Mouse (Mus musculus): ENCODE measurements at regions not wholly inside any gene's neighbourhood (a gene's known extent, or its start where the extent isn't known, plus 50 kb on each side); places are given as distances from the start of the nearest gene placed in this dataset.

DNA sequence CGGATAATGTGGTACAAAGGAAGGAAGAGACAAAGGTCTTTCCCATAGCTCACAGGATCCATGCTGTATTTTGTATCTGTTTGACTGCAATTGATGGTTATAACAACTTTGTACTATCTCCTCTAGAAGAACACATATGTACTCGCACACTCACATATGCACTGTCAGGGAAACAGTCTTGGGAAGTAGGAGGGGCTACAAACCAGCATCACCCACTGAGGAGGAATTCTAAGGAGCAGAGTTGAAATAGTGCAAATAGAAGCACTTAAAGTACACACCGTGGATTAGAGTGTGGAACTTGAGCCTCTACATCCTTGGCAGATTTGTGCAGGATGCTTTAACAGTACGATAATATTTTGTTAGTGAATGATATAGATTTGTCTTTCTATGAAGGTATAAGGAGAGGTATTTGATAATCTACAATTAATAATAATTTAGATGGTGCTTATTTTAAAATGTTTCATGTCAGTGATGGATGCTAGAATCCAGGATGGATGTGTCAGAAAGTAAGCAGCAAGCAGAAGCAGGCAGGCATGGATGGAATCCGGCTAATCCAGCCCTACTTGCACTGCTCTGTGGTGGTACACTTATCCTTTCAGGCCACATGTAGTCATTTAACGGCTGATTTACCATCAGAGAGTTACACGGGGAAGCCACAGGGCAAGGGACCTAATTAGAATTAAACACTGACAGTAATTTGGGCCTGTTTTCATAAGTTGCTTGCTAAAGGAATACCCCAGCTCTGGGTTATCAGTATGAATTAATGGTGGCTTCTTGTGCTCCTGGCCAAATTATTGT is 223.3 kb downstream of the Cetn3 start:
- Histone ChIP-seq H3K4me2 (ENCODE audit: low read depth) (no peak overlapping the region), H3K36me3 (ENCODE audit: control insufficient read depth, insufficient read depth) (no peaks in the 10 kb centered on the region), H3K4me3 (no peak overlapping the region), H3ac (ENCODE audit: control insufficient read depth, insufficient read length) (no peak overlapping the region), H3K27me3 (ENCODE audit: control insufficient read depth, insufficient read depth, insufficient read length) (no peaks in the 10 kb centered on the region), H3K79me2 (ENCODE audit: control insufficient read depth, insufficient read depth) (no peaks in the 10 kb centered on the region)
- TF ChIP-seq POLR2A (IDR thresholded peaks at IDR 0.05; ENCODE audit: insufficient read length, low read depth) = no peak
- no peak for TF ChIP-seq SRF (IDR thresholded peaks at IDR 0.05; ENCODE audit: control insufficient read depth, insufficient read length, low read depth)
- TF ChIP-seq CEBPB (IDR thresholded peaks at IDR 0.05; ENCODE audit: insufficient read depth, poor library complexity, severe bottlenecking) = no peak
- no peak for TF ChIP-seq MYOG (IDR thresholded peaks at IDR 0.05; ENCODE audit: control insufficient read depth in 1 of 3, insufficient read depth in 1 of 3, insufficient read length in 2 of 3, low read depth in 2 of 3)
- no peak for TF ChIP-seq MAX (IDR thresholded peaks at IDR 0.05; ENCODE audit: low read depth)
- TF ChIP-seq MYOD1 (IDR thresholded peaks at IDR 0.05; ENCODE audit: control insufficient read depth in 1 of 3, insufficient read length in 2 of 3, low read depth in 2 of 3) = no peak
- TF ChIP-seq REST (IDR thresholded peaks at IDR 0.05; ENCODE audit: insufficient read depth, insufficient read length) = no peak
- no peak for TF ChIP-seq USF1 (IDR thresholded peaks at IDR 0.05; ENCODE audit: low read depth)
- TF ChIP-seq TCF12 (IDR thresholded peaks at IDR 0.05; ENCODE audit: insufficient read depth, poor library complexity, severe bottlenecking) = no peak
- no peak for TF ChIP-seq TCF3 (IDR thresholded peaks at IDR 0.05; ENCODE audit: insufficient read length, low read depth)
- TF ChIP-seq E2F4 (IDR thresholded peaks at IDR 0.05; ENCODE audit: insufficient read depth) = no peak
- TF ChIP-seq POLR2AphosphoS2 (IDR thresholded peaks at IDR 0.05; ENCODE audit: insufficient read length, low read depth) = no peak

DNA sequence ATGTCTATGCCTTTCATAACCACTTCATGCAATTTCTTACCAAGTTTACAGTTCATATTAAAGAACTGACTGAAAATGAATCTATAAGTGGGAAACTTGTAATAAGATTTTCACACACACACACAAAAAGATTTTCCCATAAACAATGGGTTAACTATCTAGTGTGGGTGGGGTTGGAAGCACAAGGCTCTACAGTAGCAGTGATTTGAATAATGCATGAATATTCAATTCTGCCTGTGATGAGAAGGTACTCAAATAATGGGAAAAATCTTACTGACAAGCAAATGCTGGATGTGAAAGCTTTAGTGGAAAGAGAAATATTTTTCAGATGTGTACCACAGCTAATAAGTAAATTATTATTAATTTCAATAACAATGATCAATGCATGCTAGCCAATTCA is 224.3 kb downstream of the Cetn3 start:
- Histone ChIP-seq H3K4me3 (no peak overlapping the region), H3K4me2 (ENCODE audit: low read depth) (no peak overlapping the region), H3K79me2 (ENCODE audit: control insufficient read depth, insufficient read depth) (no peaks in the 10 kb centered on the region), H3K27me3 (ENCODE audit: control insufficient read depth, insufficient read depth, insufficient read length) (no peaks in the 10 kb centered on the region), H3ac (ENCODE audit: control insufficient read depth, insufficient read length) (no peak overlapping the region), H3K36me3 (ENCODE audit: control insufficient read depth, insufficient read depth) (no peaks in the 10 kb centered on the region)
- TF ChIP-seq MYOD1 (IDR thresholded peaks at IDR 0.05; ENCODE audit: control insufficient read depth in 1 of 3, insufficient read length in 2 of 3, low read depth in 2 of 3) (no peak), MYOG (IDR thresholded peaks at IDR 0.05; ENCODE audit: control insufficient read depth in 1 of 3, insufficient read depth in 1 of 3, insufficient read length in 2 of 3, low read depth in 2 of 3) (no peak), CEBPB (IDR thresholded peaks at IDR 0.05; ENCODE audit: insufficient read depth, poor library complexity, severe bottlenecking) (no peak), TCF3 (IDR thresholded peaks at IDR 0.05; ENCODE audit: insufficient read length, low read depth) (no peak), E2F4 (IDR thresholded peaks at IDR 0.05; ENCODE audit: insufficient read depth) (no peak), REST (IDR thresholded peaks at IDR 0.05; ENCODE audit: insufficient read depth, insufficient read length) (no peak), POLR2A (IDR thresholded peaks at IDR 0.05; ENCODE audit: insufficient read length, low read depth) (no peak), POLR2AphosphoS2 (IDR thresholded peaks at IDR 0.05; ENCODE audit: insufficient read length, low read depth) (no peak), USF1 (IDR thresholded peaks at IDR 0.05; ENCODE audit: low read depth) (no peak), SRF (IDR thresholded peaks at IDR 0.05; ENCODE audit: control insufficient read depth, insufficient read length, low read depth) (no peak), TCF12 (IDR thresholded peaks at IDR 0.05; ENCODE audit: insufficient read depth, poor library complexity, severe bottlenecking) (no peak), MAX (IDR thresholded peaks at IDR 0.05; ENCODE audit: low read depth) (no peak)

DNA sequence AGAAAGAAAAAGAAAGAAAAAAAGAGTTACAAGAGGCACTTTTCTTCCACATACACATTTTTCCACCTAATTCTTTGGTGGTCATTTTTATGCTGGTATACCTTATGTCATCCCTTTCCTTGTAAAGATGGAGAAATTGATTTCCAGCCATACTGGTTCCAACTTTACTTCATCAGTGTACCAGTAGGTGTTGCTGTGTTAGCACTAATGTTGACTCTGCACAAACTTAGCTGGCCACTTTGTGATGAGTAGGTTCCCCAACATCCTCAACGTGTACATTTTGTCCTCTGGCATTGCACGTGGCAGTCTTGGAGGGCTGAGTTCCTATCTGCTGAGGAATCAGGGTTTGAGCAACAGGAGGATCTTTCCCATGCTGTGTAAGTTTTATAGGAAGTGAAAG is 256.7 kb downstream of the Cetn3 start:
- Histone ChIP-seq H3K79me2 (ENCODE audit: control insufficient read depth, insufficient read depth) (no peaks in the 10 kb centered on the region), H3K27me3 (ENCODE audit: control insufficient read depth, insufficient read depth, insufficient read length) (no peaks in the 10 kb centered on the region), H3K36me3 (ENCODE audit: control insufficient read depth, insufficient read depth) (no peaks in the 10 kb centered on the region), H3ac (ENCODE audit: control insufficient read depth, insufficient read length) (no peak overlapping the region), H3K4me2 (ENCODE audit: low read depth) (no peak overlapping the region), H3K4me3 (no peak overlapping the region)
- TF ChIP-seq SRF (IDR thresholded peaks at IDR 0.05; ENCODE audit: control insufficient read depth, insufficient read length, low read depth) (no peak), POLR2AphosphoS2 (IDR thresholded peaks at IDR 0.05; ENCODE audit: insufficient read length, low read depth) (no peak), USF1 (IDR thresholded peaks at IDR 0.05; ENCODE audit: low read depth) (no peak), E2F4 (IDR thresholded peaks at IDR 0.05; ENCODE audit: insufficient read depth) (no peak), MAX (IDR thresholded peaks at IDR 0.05; ENCODE audit: low read depth) (no peak), TCF3 (IDR thresholded peaks at IDR 0.05; ENCODE audit: insufficient read length, low read depth) (no peak), MYOG (IDR thresholded peaks at IDR 0.05; ENCODE audit: control insufficient read depth in 1 of 3, insufficient read depth in 1 of 3, insufficient read length in 2 of 3, low read depth in 2 of 3) (no peak), POLR2A (IDR thresholded peaks at IDR 0.05; ENCODE audit: insufficient read length, low read depth) (no peak), MYOD1 (IDR thresholded peaks at IDR 0.05; ENCODE audit: control insufficient read depth in 1 of 3, insufficient read length in 2 of 3, low read depth in 2 of 3) (no peak), CEBPB (IDR thresholded peaks at IDR 0.05; ENCODE audit: insufficient read depth, poor library complexity, severe bottlenecking) (no peak), TCF12 (IDR thresholded peaks at IDR 0.05; ENCODE audit: insufficient read depth, poor library complexity, severe bottlenecking) (no peak), REST (IDR thresholded peaks at IDR 0.05; ENCODE audit: insufficient read depth, insufficient read length) (no peak)

DNA sequence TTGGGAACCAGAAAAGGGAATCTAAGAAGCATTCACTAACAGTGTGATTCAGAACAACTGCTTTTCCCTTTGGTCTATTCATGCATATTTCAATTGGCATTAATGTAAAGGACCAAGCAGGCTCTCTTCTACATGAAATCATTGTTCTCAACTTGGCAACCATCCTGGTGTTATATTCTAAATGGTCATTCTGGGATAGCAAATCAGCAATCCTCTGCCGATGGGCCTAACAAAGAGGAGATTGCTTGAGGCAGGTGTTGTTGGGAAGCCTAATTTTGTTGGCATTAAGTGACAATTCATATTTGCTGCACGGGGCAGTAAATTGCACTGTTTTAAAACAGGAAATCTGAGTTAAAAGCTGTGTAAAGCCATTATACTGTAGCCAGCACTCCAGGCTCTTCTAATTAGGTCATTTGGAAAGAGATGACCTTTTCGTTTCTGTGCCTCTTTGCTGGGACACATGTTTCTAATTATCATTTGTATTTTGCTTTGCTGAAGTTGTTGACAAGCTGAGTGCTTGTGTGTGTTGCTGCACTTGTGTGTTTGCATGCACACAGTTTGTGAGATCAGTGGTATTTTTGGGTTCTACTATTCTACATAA is 275.4 kb downstream of the Cetn3 start:
- Histone ChIP-seq H3K4me2 (ENCODE audit: low read depth) (peak overlapping the region; percentile 36), H3K36me3 (ENCODE audit: control insufficient read depth, insufficient read depth) (no peaks in the 10 kb centered on the region), H3ac (ENCODE audit: control insufficient read depth, insufficient read length) (no peak overlapping the region)

More for the DNA sequence above, 275.4 kb downstream of the Cetn3 start:
- Histone ChIP-seq H3K27me3 (ENCODE audit: control insufficient read depth, insufficient read depth, insufficient read length) (no peaks in the 10 kb centered on the region), H3K79me2 (ENCODE audit: control insufficient read depth, insufficient read depth) (no peaks in the 10 kb centered on the region), H3K4me3 (no peak overlapping the region)
- TF ChIP-seq USF1 (IDR thresholded peaks at IDR 0.05; ENCODE audit: low read depth) = no peak
- peak in 1 of 3 experiments; percentile 11 for TF ChIP-seq MYOD1 (IDR thresholded peaks at IDR 0.05; ENCODE audit: control insufficient read depth in 1 of 3, insufficient read length in 2 of 3, low read depth in 2 of 3)

All from myocyte (in vitro differentiated cells).